Mouse (Mus musculus): ENCODE data around the gene Med24. TPM values are rescaled to one million over a fixed set of nuclear protein-coding genes. Genes with fewer than 3 reads are reported as not detected.

Med24 gene
- polyA plus RNA-seq (2012; rRNA removed), result 23.2 and 24.6 TPM in 2 replicates

GRCm38 (mm10) chr11:98729119-98729588 is at the start of gene Med24:
Med24 (minus strand) TSS chr11:98729435.

GRCm38 (mm10) chr11:98774582-98775347 is 45.5 kb upstream of the Med24 start, which contains the start of gene Nr1d1:
Nr1d1 (minus strand) TSS chr11:98775333.

GRCm38 (mm10) chr11:98740393-98741050 is 11.3 kb upstream of the Med24 start, which contains the start of gene Thra:
Thra (plus strand) TSS chr11:98740638.

GRCm38 (mm10) chr11:98701213-98701670 is 28.0 kb downstream of the Med24 start, which contains the start of gene Csf3:
Csf3 (plus strand) TSS chr11:98701263.

GRCm38 (mm10) chr11:98681786-98682745 is 47.2 kb downstream of the Med24 start, which contains the start of gene Psmd3:
Psmd3 (plus strand) TSS chr11:98682554.

GRCm38 (mm10) chr11:98664091-98664490 is 65.1 kb downstream of the Med24 start, which contains the start of gene Gsdma:
Gsdma (plus strand) TSS chr11:98664351.

Other genes with a start within 250 kb of the Med24 start
- 0.12 and 0.14 TPM in 2 replicates for gene Ikzf3, start 183.4 kb downstream of the Med24 start, polyA plus RNA-seq (2012; rRNA removed)
- 0.25 and 0.54 TPM in 2 replicates for gene Zpbp2, start 178.3 kb downstream of the Med24 start, polyA plus RNA-seq (2012; rRNA removed)
- gene Ormdl3, start 142.1 kb downstream of the Med24 start, polyA plus RNA-seq (2012; rRNA removed), result 24.1 and 28.1 TPM in 2 replicates
- not detected in 2 replicates for gene Lrrc3c, start 131.1 kb downstream of the Med24 start, polyA plus RNA-seq (2012; rRNA removed)
- gene Gm12355, start 103.8 kb downstream of the Med24 start, polyA plus RNA-seq (2012; rRNA removed), result 0.12 and 0.22 TPM in 2 replicates
- gene Gsdma3, start 103.1 kb downstream of the Med24 start, polyA plus RNA-seq (2012; rRNA removed), result not detected in 2 replicates
- not detected in 2 replicates for gene Gsdma2, start 82.7 kb downstream of the Med24 start, polyA plus RNA-seq (2012; rRNA removed)
- gene Gsdma, start 65.1 kb downstream of the Med24 start, polyA plus RNA-seq (2012; rRNA removed), result 0.01 TPM in 1 of 2 replicates, not detected in the other
- 72.1 and 78.6 TPM in 2 replicates for gene Psmd3, start 46.9 kb downstream of the Med24 start, polyA plus RNA-seq (2012; rRNA removed)
- not detected in 2 replicates for gene Csf3, start 28.2 kb downstream of the Med24 start, polyA plus RNA-seq (2012; rRNA removed)
- gene Thra, start 11.2 kb upstream of the Med24 start, polyA plus RNA-seq (2012; rRNA removed), result 14.0 and 14.7 TPM in 2 replicates
- 0.46 and 0.65 TPM in 2 replicates for gene Nr1d1, start 45.9 kb upstream of the Med24 start, polyA plus RNA-seq (2012; rRNA removed)
- gene Msl1, start 66.1 kb upstream of the Med24 start, polyA plus RNA-seq (2012; rRNA removed), result 16.7 and 18.8 TPM in 2 replicates
- gene Casc3, start 75.5 kb upstream of the Med24 start, polyA plus RNA-seq (2012; rRNA removed), result 13.3 and 14.1 TPM in 2 replicates
- 0.53 and 0.55 TPM in 2 replicates for gene Rapgefl1, start 107.3 kb upstream of the Med24 start, polyA plus RNA-seq (2012; rRNA removed)
- 1.9 and 2.4 TPM in 2 replicates for gene Wipf2, start 134.2 kb upstream of the Med24 start, polyA plus RNA-seq (2012; rRNA removed)
- gene Cdc6, start 178.4 kb upstream of the Med24 start, polyA plus RNA-seq (2012; rRNA removed), result 30.9 and 33.0 TPM in 2 replicates
- gene Rara, start 198.4 kb upstream of the Med24 start, polyA plus RNA-seq (2012; rRNA removed), result 1.6 and 2.1 TPM in 2 replicates